Comparison of ENCODE assay signal across 8 mouse cellular contexts in genomic region chr6:4747677-4748505, GRCm38 (mm10). TPM values are rescaled to one million over a fixed set of nuclear protein-coding genes. Genes with fewer than 3 reads are reported as not detected.
DNase-seq lines count a peak whose midpoint lies in the region; ATAC-seq and TF ChIP-seq lines count a peak whose summit lies in the region.

No protein-coding gene starts in this region.

- H3K9me3 ChIP-seq in intestine, postnatal 0 days (ENCODE audit: control insufficient read depth) = no peaks in the 10 kb centered on the region

- peak overlapping the region; percentile 49 for H3K4me3 ChIP-seq in intestine, postnatal 0 days (ENCODE audit: low read depth, low read length)

- TF ChIP-seq CTCF in intestine, postnatal 0 days (IDR thresholded peaks at IDR 0.05; ENCODE audit: low read depth) = no peak

- 54% methylated on average over 71 of the region's 71 CpGs for WGBS in intestine, postnatal 0 days

- DNase-seq in heart, adult 11 months = peak; percentile 92
- no peak for DNase-seq in heart, postnatal 25 days (ENCODE audit: low spot score)
- peak; percentile 60 for DNase-seq in cerebellum, postnatal 25 days
- DNase-seq in gonadal fat pad, adult 2 months (ENCODE audit: low read depth) = peak; percentile 16
- peak; percentile 63 to 66 for DNase-seq in left cerebral cortex, postnatal 25 days (ENCODE audit: low spot score in 2 of 2)
- DNase-seq in right cerebral cortex, postnatal 4 days = peak; percentile 27

- no peak for ATAC-seq in intestine, postnatal 0 days
- peak; percentile 65 for ATAC-seq in megakaryocyte progenitor cell, adult 5-6 weeks (replicated peaks; ENCODE audit: poor library complexity)

- no peak overlapping the region for H3K27ac ChIP-seq in intestine, postnatal 0 days (ENCODE audit: low read depth, low read length)

- H3K4me1 ChIP-seq in intestine, postnatal 0 days (replicated peaks; ENCODE audit: control insufficient read depth, insufficient read depth, low read length) = no peaks in the 10 kb centered on the region

- intact Hi-C loops in heart, postnatal 25 days (cut with DNase I) = loop anchor here (5.0 kb wide), 1 partner anchor 364 kb away; no protein-coding TSS in a partner anchor
- intact Hi-C loops in left cerebral cortex, postnatal 25 days (cut with DNase I) = loop anchor here (1.0 to 5.0 kb wide), 4 partner anchors 147 to 634 kb away; partner anchors contain the start of genes Asb4 and Casd1

- H3K27me3 ChIP-seq in intestine, postnatal 0 days (replicated peaks; ENCODE audit: control insufficient read depth, insufficient read depth, low read length) = 0 out of 2 replicates have a peak, but pooled peaks cover 3% of the 10 kb centered on the region

- no peak overlapping the region for H3K9ac ChIP-seq in intestine, postnatal 0 days (ENCODE audit: low read depth, low read length)

- H3K36me3 ChIP-seq in intestine, postnatal 0 days (ENCODE audit: control insufficient read depth, insufficient read depth) = no peaks in the 10 kb centered on the region

- peak overlapping the region; percentile 60 for H3K4me2 ChIP-seq in intestine, postnatal 0 days (replicated peaks; ENCODE audit: low read depth)

RNA-seq across cellular contexts. Expression of gene Peg10, which starts 0.8 kb away (rescaled TPM):
- total RNA-seq in heart, postnatal 25 days (2021) = 1 to 10 TPM; 1.2 TPM
- 1.1 and 4.6 TPM in 2 replicates for polyA plus RNA-seq in gonadal fat pad, adult 2 months (2012; rRNA removed)
- polyA plus RNA-seq in intestine, postnatal 0 days (2015; fragmentation: Nextera tagmentation; extraction: Ambion mirVana) = 0.55 TPM in 2 replicates
- total RNA-seq in left cerebral cortex, postnatal 25 days (2021) = 10 to 100 TPM; 12.5 to 19.1 TPM
- total RNA-seq in megakaryocyte progenitor cell, adult 5-6 weeks (2015) = 0.02 and 0.34 TPM in 2 replicates
- total RNA-seq in megakaryocyte progenitor cell, adult 5-6 weeks (2017) = not detected in 2 replicates

RNA-seq across cellular contexts. Expression of gene Sgce, which starts 0.9 kb away (rescaled TPM):
- 10 to 100 TPM; 19.4 to 22.7 TPM for total RNA-seq in heart, postnatal 25 days (2021)
- 25.7 and 30.3 TPM in 2 replicates for polyA plus RNA-seq in gonadal fat pad, adult 2 months (2012; rRNA removed)
- polyA plus RNA-seq in intestine, postnatal 0 days (2015; fragmentation: Nextera tagmentation; extraction: Ambion mirVana) = 25.5 and 29.7 TPM in 2 replicates
- 10 to 100 TPM; 34.7 to 35.1 TPM for total RNA-seq in left cerebral cortex, postnatal 25 days (2021)
- total RNA-seq in megakaryocyte progenitor cell, adult 5-6 weeks (2015) = 0.17 and 0.54 TPM in 2 replicates
- 1.2 TPM in 1 of 2 replicates, not detected in the other for total RNA-seq in megakaryocyte progenitor cell, adult 5-6 weeks (2017)

Comparison
In these comparisons a context has a peak if more than half of its experiments do, and no peak if none do; other contexts are left out.
1. RNA of gene Peg10, which starts 0.8 kb away (total RNA-seq): 12.5 to 19.1 TPM in left cerebral cortex, postnatal 25 days; 1.2 TPM in heart, postnatal 25 days and 0.02 to 0.34 TPM in megakaryocyte progenitor cell, adult 5-6 weeks; every median in the first group is over 4 times any median in the second.
2. RNA of gene Sgce, which starts 0.9 kb away (total RNA-seq): 34.7 to 35.1 TPM in left cerebral cortex, postnatal 25 days and 19.4 to 22.7 TPM in heart, postnatal 25 days; 0.17 to 1.2 TPM in megakaryocyte progenitor cell, adult 5-6 weeks; every median in the first group is over 4 times any median in the second.